Mouse (Mus musculus) hindbrain, embryonic 15.5 days (tissue): ENCODE data around the gene Cept1. TPM values are rescaled to one million over a fixed set of nuclear protein-coding genes. Genes with fewer than 3 reads are reported as not detected.

ENCODE experiments used
- ATAC-seq: fragments of 200-750 bp; cut with Nextera tagmentation; 2 replicates; pipeline ENCODE4 v1.8.0; 2017; ENCODE audit warnings: low read depth, moderate number of reproducible peaks, moderate TSS enrichment; ENCODE audit not compliant: low FRiP score
- H3K27ac ChIP-seq: fragments of 300-500 bp; sonication (generic); replicated peaks from 2 replicates; pipeline ENCODE4 v1.5.1; 2015; ENCODE audit warnings: mild to moderate bottlenecking, inconsistent platforms
- H3K27me3 ChIP-seq: fragments of 300-500 bp; sonication (generic); 2 replicates; pipeline ENCODE4 v1.6.1; 2015; ENCODE audit warnings: control low read depth, inconsistent platforms
- H3K36me3 ChIP-seq: fragments of 300-500 bp; sonication (generic); 2 replicates; pipeline ENCODE4 v1.6.1; 2015; ENCODE audit warnings: control low read depth, inconsistent platforms
- H3K4me1 ChIP-seq: fragments of 300-500 bp; sonication (generic); replicated peaks from 2 replicates; pipeline ENCODE4 v1.6.1; 2015; ENCODE audit warnings: control low read depth, inconsistent platforms
- H3K4me2 ChIP-seq: fragments of 300-500 bp; sonication (generic); 2 replicates; pipeline ENCODE4 v1.6.1; 2015; ENCODE audit warnings: moderate library complexity, mild to moderate bottlenecking, inconsistent platforms
- H3K4me3 ChIP-seq: fragments of 300-500 bp; sonication (generic); 2 replicates; pipeline ENCODE4 v1.5.1; 2015; ENCODE audit warnings: mild to moderate bottlenecking, inconsistent platforms
- H3K9ac ChIP-seq: fragments of 300-500 bp; sonication (generic); 2 replicates; pipeline ENCODE4 v1.6.1; 2015; ENCODE audit warnings: inconsistent platforms
- H3K9me3 ChIP-seq: fragments of 300-500 bp; sonication (generic); 2 replicates; pipeline ENCODE4 v1.6.1; 2016; ENCODE audit warnings: control low read depth, inconsistent platforms
- WGBS: fragments of 180-500 bp; shearing (Covaris S2); methylation state at CpG from one replicate; pipeline ENCODE4 v1.1.7; 2015; 5-methylcytosine and 5-hydroxymethylcytosine counted together
- polyA plus RNA-seq: library from polyadenylated mRNA; unstranded; fragments of >200 nt; fragmentation: Nextera tagmentation; extraction: Ambion mirVana; gene quantifications from 2 replicates; pipeline ENCODE4 v1.2.1, GENCODE M21; 2015

Gene Cept1
- polyA plus RNA-seq, 1 experiment from 2014 or later, result 46.2 TPM

DNA sequence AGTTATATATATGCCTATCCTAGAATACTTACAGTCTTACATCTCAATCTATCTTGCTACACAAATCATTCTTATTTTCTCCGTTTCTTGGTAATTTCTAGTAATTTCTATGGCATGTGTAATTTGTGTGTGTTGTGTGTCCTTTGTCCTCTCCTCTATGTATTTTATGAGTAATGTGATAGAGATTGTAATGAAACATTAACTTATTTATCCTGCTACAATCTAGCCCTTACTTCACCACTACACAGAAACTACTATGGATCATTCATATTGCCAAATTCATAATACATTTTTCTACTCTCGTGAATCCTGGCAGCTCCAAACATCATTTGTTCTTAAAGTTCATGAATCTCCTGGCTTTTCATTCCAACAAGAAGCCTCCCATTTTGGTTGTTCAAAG, 19.6 kb downstream of the Cept1 start:
- H3K4me2 ChIP-seq, result no peak overlapping the region
- H3K36me3 ChIP-seq, result 0 out of 2 replicates have a peak, but pooled peaks cover 2% of the 10 kb centered on the region
- H3K4me3 ChIP-seq, result no peak overlapping the region
- H3K27me3 ChIP-seq, result no peaks in the 10 kb centered on the region
- H3K9ac ChIP-seq, result no peak overlapping the region
- no peak overlapping the region for H3K27ac ChIP-seq
- 90% methylated on average over 2 of the region's 2 CpGs for WGBS
- no peak for ATAC-seq
- no peaks in the 10 kb centered on the region for H3K4me1 ChIP-seq
- no peaks in the 10 kb centered on the region for H3K9me3 ChIP-seq

DNA sequence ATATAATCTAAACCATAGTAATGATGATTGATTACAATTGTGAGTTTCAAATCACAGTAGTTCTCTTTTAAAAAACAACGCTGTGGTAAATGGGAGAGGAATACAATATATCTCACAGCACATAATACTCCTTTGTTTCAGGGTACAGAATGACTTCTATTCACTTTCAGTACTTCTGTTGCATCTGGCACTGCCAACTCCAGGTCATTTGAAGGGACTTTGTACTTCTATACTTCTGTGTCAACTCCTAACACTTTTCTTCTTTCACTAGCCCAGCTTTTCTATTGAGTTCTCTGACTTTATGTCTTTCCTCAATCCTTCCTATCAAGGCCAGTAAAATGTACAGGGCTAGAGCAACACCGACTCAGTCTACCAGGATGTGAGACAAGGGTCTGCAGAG, 21.2 kb downstream of the Cept1 start:
- ATAC-seq, result no peak
- 84% methylated on average over 2 of the region's 2 CpGs for WGBS
- Histone ChIP-seq H3K4me2 (no peak overlapping the region), H3K4me1 (no peaks in the 10 kb centered on the region), H3K9ac (no peak overlapping the region), H3K27ac (no peak overlapping the region), H3K27me3 (no peaks in the 10 kb centered on the region), H3K9me3 (no peaks in the 10 kb centered on the region), H3K4me3 (no peak overlapping the region), H3K36me3 (no peaks in the 10 kb centered on the region)

DNA sequence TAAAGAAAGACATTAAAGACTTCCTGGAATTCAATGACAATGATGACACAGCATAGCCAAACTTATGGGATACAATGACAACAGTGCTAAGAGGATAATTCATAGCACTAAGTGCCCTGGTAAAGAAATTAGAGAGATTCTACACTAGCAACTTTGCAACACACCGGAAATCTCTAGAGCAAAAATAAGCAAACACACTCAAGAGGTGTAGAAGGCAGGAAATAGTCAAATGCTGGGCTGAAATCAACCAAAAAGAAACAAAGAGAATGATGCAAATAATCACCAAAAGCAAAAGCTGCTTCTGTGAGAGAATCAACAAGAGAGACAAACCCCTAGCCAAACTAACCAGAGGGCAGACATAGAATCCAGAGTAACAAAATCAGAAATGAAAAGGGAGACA, 24.9 kb downstream of the Cept1 start:
- WGBS, result 91% methylated on average over 1 of the region's 1 CpGs
- Histone ChIP-seq H3K9me3 (no peaks in the 10 kb centered on the region), H3K36me3 (no peaks in the 10 kb centered on the region), H3K4me1 (no peaks in the 10 kb centered on the region), H3K4me3 (no peak overlapping the region), H3K27me3 (no peaks in the 10 kb centered on the region), H3K4me2 (no peak overlapping the region), H3K27ac (no peak overlapping the region), H3K9ac (no peak overlapping the region)
- ATAC-seq, result no peak

DNA sequence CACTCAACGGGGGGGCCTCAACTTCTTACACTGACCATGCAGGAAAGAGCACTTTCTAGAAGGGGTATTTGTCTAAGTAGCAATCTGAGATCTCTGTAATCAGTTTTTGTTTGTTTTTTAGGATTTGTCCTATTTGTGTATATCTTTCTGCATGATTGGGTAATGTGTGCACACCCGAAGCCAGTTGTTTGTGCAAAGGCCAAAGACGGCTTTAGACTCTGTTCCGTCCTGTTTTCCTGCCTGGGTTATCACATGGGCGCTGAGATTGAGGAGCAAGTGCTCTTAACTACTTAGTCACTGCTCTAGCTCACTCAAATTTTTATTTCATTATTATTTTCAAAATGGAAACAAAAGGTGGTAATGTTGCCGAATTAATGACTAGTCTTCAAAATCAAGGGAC, 32.6 kb downstream of the Cept1 start:
- no peak overlapping the region for H3K4me2 ChIP-seq
- H3K9ac ChIP-seq, result no peak overlapping the region
- WGBS, result 93% methylated on average over 6 of the region's 6 CpGs
- no peaks in the 10 kb centered on the region for H3K27me3 ChIP-seq
- no peaks in the 10 kb centered on the region for H3K4me1 ChIP-seq
- H3K4me3 ChIP-seq, result no peak overlapping the region
- no peak for ATAC-seq
- no peaks in the 10 kb centered on the region for H3K9me3 ChIP-seq
- H3K36me3 ChIP-seq, result no peaks in the 10 kb centered on the region
- H3K27ac ChIP-seq, result no peak overlapping the region

DNA sequence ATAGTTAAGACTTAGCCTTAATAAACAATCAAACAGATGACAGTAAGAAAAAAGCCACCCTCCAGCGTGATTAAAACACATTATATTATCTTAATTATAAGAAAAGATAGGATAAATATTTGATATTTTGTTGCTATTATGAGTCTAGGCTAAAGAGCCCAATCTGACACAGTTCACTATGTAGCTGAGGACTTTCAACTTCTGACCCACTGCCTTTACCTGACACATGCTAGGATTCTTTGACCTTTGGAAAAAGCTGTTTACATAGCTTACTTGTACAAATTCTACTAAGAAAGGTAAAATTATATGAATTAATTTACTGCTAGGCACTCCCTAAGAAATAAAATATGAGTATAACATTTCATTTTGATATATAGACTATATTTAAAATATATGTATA, 36.9 kb downstream of the Cept1 start:
- ATAC-seq, result no peak
- Histone ChIP-seq H3K36me3 (no peaks in the 10 kb centered on the region), H3K9ac (no peak overlapping the region), H3K9me3 (no peaks in the 10 kb centered on the region), H3K4me2 (no peak overlapping the region), H3K4me1 (no peaks in the 10 kb centered on the region), H3K27me3 (no peaks in the 10 kb centered on the region), H3K27ac (no peak overlapping the region), H3K4me3 (no peak overlapping the region)
- 92% methylated on average over 1 of the region's 1 CpGs for WGBS

DNA sequence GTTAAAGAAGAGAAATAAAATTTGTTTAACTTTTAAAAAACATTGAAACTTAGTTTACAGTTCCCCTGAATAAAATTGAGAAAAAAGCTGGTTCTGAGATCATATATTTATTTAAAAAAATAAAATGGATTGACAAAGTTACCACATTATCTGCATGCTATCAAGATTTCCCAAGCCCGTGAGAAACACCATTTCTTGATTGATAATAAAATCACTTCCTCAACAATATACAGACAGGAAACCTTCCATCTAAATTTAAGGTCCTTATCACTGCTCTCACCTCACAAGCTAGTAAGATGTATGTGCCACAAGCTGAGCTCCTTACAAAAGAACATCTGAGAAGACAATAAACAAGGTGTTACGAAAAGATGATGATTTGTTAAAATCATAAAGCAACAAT, 44.7 kb downstream of the Cept1 start:
- 95% methylated on average over 2 of the region's 2 CpGs for WGBS
- H3K27ac ChIP-seq, result no peak overlapping the region
- peaks cover 21% of the 10 kb centered on the region for H3K36me3 ChIP-seq
- H3K27me3 ChIP-seq, result no peaks in the 10 kb centered on the region
- no peak for ATAC-seq
- H3K9me3 ChIP-seq, result no peaks in the 10 kb centered on the region
- no peak overlapping the region for H3K4me3 ChIP-seq
- no peak overlapping the region for H3K4me2 ChIP-seq
- no peak overlapping the region for H3K9ac ChIP-seq
- H3K4me1 ChIP-seq, result no peaks in the 10 kb centered on the region

DNA sequence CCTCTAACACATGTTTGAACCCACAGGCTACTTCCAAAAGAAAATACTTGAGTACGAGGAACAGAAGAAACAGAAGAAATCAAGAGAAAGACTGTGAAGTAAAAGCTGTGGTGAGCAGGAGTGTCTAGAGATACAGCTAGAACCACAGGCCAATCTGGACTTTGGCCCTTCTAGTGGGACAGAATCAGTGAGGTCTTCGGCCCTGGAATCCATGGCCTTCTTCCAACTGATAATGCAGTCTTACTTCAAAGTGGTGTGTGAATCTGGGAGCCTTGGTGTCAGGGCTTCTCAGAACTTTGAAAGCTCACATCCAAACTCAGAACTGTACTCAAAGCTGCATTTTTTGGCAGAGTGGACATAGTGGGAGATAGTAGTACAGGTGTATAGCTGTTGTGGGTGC, 47.1 kb downstream of the Cept1 start:
- H3K4me2 ChIP-seq, result no peak overlapping the region
- no peak overlapping the region for H3K4me3 ChIP-seq
- no peak overlapping the region for H3K9ac ChIP-seq
- no peak overlapping the region for H3K27ac ChIP-seq
- WGBS, result 95% methylated on average over 2 of the region's 2 CpGs
- ATAC-seq, result no peak
- no peaks in the 10 kb centered on the region for H3K27me3 ChIP-seq
- peaks cover 21% of the 10 kb centered on the region for H3K36me3 ChIP-seq
- H3K9me3 ChIP-seq, result no peaks in the 10 kb centered on the region
- no peaks in the 10 kb centered on the region for H3K4me1 ChIP-seq

DNA sequence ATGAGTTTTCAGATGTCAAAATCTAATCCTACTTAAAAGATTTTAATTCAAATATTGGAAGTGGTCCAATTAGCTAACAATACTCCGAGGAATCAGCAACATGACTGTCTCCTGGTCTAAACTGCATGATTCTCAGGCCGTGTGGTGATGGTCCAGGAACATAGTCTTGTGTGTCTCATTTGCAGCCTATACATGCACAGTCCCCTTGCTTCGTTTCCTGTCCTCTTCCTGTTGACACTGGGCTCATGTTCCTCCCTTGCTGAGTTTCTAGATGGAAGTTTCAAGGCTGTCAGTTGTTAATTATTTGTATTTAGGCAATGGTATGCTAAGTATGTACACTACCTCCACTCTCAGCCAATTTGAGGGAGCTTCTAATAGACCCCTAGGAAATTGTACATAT, 50.6 kb downstream of the Cept1 start:
- no peak overlapping the region for H3K9ac ChIP-seq
- H3K9me3 ChIP-seq, result no peaks in the 10 kb centered on the region
- no peak for ATAC-seq
- H3K36me3 ChIP-seq, result no peaks in the 10 kb centered on the region; the same call in 1 of the 2 replicates
- no peak overlapping the region for H3K4me3 ChIP-seq
- H3K27ac ChIP-seq, result no peak overlapping the region
- no peak overlapping the region for H3K4me2 ChIP-seq
- 77% methylated on average over 3 of the region's 3 CpGs for WGBS
- no peaks in the 10 kb centered on the region for H3K4me1 ChIP-seq
- H3K27me3 ChIP-seq, result no peaks in the 10 kb centered on the region

DNA sequence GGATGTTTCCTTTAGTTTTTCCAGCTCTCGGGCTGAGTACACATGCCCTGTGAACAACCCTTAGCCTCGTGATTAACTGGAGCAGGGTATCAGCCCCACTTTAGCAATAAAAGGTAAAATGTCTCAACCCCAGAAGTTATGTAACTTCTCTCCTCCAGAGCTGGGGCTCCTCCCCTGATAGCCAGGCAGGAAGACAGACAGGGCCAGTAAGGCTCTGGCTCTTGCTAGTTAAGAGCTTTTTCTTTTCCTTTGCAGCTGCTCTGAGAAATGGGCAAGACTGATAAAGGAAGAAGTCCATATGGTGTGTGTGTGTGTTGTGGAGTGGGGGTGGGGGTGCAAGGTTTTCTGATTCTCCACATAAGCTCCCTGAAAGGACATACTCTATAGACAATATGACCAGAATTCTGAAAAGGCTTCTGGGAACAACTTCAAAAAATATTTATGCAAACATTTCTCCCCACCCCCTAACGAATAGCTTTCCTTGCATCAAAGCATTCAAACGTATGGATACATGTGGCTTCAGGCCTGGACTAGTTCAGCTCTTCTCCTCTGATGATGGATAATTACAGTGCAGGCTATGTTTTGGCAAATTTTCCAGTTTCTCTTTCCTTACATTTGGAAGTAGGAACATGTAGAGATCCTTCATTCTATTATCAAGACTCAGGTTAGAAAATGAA, 51.4 kb downstream of the Cept1 start:
- no peak overlapping the region for H3K27ac ChIP-seq
- no peaks in the 10 kb centered on the region for H3K27me3 ChIP-seq
- no peak overlapping the region for H3K4me2 ChIP-seq
- no peak for ATAC-seq
- H3K4me1 ChIP-seq, result no peaks in the 10 kb centered on the region
- WGBS, result 71% methylated on average over 4 of the region's 4 CpGs
- no peaks in the 10 kb centered on the region for H3K9me3 ChIP-seq
- H3K36me3 ChIP-seq, result no peaks in the 10 kb centered on the region; the same call in 1 of the 2 replicates
- no peak overlapping the region for H3K4me3 ChIP-seq
- H3K9ac ChIP-seq, result no peak overlapping the region

DNA sequence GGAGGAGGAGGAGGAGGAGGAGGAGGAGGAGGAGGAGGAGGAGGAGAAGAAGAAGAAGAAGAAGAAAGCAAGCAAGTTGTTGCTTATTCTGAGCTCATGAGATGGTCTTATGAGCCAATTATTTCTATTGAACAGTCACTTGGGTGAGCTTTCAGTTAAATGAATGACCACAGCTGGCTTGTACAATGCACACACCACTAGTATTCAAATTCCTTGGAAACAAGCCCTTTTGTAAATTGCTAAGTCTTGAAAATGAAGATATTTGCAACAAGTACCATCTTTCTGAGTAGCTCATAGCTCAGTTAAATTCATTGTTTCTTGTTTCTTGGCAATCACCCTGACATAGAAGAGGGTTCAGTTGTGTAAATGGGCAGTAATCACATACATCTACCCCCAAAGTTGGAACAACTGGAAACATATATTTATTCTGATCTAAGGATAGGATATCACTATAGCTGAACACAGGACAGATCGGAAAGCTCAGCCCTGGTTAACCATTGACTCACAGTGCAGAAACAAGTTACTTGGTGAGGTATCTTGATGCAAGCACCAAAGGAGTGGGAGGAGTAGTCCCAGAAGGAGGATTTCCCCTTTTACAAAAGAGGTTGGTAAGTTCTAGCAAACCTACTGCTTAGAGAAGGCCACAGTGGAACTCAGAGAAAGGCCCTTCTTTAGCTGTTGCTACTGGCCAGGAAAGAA, 52.1 kb downstream of the Cept1 start:
- H3K4me3 ChIP-seq, result no peak overlapping the region
- no peak overlapping the region for H3K9ac ChIP-seq
- H3K4me2 ChIP-seq, result no peak overlapping the region
- no peak overlapping the region for H3K27ac ChIP-seq
- no peak for ATAC-seq
- H3K27me3 ChIP-seq, result no peaks in the 10 kb centered on the region
- H3K4me1 ChIP-seq, result no peaks in the 10 kb centered on the region
- no peaks in the 10 kb centered on the region for H3K36me3 ChIP-seq
- H3K9me3 ChIP-seq, result no peaks in the 10 kb centered on the region
- WGBS, result 95% methylated on average over 1 of the region's 1 CpGs

DNA sequence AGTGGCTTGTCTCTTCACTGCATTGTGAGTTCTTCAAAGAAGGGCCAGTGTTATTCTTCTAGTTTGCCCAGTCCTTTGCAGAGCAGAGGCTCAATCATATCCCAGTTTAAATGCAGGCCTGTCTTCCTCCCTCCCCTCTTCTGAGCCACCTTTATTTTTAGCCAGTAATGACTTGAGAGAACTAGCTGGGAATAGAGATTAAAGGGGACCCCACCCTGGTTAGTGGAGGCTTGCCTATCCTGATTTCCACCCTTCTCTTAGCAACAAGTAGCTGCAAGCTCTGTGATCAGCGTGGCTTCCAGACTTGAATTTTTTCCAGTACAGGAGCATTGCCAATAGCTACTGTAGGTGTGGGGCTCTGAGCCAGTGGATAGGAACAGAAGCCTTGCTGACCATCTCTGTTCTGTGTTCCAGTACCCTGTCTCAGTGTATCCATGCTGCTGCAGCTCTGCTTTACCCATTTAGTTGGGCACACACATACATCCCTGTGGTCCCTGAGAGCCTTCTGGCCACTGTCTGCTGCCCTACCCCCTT, 53.1 kb downstream of the Cept1 start:
- Histone ChIP-seq H3K4me3 (no peak overlapping the region), H3K9me3 (no peaks in the 10 kb centered on the region), H3K4me2 (no peak overlapping the region), H3K27me3 (no peaks in the 10 kb centered on the region), H3K36me3 (no peaks in the 10 kb centered on the region), H3K4me1 (no peaks in the 10 kb centered on the region), H3K9ac (no peak overlapping the region), H3K27ac (no peak overlapping the region)
- 70% methylated on average over 1 of the region's 1 CpGs for WGBS
- no peak for ATAC-seq

DNA sequence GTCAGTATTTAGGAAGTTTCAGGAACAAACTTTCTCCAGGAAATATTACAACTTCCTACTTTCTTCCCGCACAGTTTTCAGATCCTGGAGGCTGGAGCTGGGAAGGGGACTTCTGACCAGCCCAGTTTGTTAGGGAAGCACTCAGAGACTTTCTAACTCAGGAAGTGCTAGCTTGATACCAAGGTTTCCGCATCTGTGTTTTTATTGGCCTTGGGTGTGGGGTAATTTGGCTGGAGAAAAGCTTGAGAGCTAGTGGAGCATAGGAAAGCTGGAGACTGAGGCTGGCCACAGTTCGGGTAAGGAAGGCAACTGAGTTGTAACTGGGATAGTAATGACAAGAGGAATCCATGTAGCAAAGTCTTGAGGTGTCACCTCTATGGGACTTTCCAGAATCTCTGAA, 53.7 kb downstream of the Cept1 start:
- ATAC-seq, result no peak
- Histone ChIP-seq H3K27me3 (no peaks in the 10 kb centered on the region), H3K9ac (no peak overlapping the region)

More for the DNA sequence above, 53.7 kb downstream of the Cept1 start:
- Histone ChIP-seq H3K9me3 (no peaks in the 10 kb centered on the region), H3K4me1 (no peaks in the 10 kb centered on the region), H3K27ac (no peak overlapping the region), H3K36me3 (no peaks in the 10 kb centered on the region), H3K4me2 (no peak overlapping the region), H3K4me3 (no peak overlapping the region)
- 86% methylated on average over 3 of the region's 3 CpGs for WGBS
